Mouse (Mus musculus): ENCODE measurements around the gene Setd5.

GRCm38 (mm10) chr6:113179195-113179733 is 102.1 kb downstream of the Setd5 start:
- TF ChIP-seq CTCF (IDR thresholded peaks at IDR 0.05; ENCODE audit: low read depth), result no peak
- no peak for TF ChIP-seq EP300 (optimal IDR thresholded peaks at IDR 0.05)
